Mouse (Mus musculus) limb, embryonic 11.5 days (tissue): ENCODE data around the gene Zic5. TPM values are rescaled to one million over a fixed set of nuclear protein-coding genes. Genes with fewer than 3 reads are reported as not detected.

ENCODE experiments used
- ATAC-seq: fragments of 200-750 bp; cut with Nextera tagmentation; 2 replicates; pipeline ENCODE4 v1.8.0; 2017; ENCODE audit warnings: low read depth; ENCODE audit not compliant: insufficient number of reproducible peaks, low FRiP score, low TSS enrichment
- DNase-seq: peaks from one replicate; pipeline ENCODE4 v3.0.0-alpha.2; 2015; ENCODE audit warnings: low spot score
- H3K27ac ChIP-seq: fragments of 300-500 bp; sonication (generic); replicated peaks from 2 replicates; pipeline ENCODE4 v1.5.1; 2014; ENCODE audit warnings: low read depth, mild to moderate bottlenecking, low read length
- H3K27me3 ChIP-seq: fragments of 300-500 bp; sonication (generic); 2 replicates; pipeline ENCODE4 v1.6.1; 2014; ENCODE audit warnings: mild to moderate bottlenecking, low read length, mixed read lengths; ENCODE audit not compliant: control insufficient read depth, insufficient read depth
- H3K36me3 ChIP-seq: fragments of 300-500 bp; sonication (generic); 2 replicates; pipeline ENCODE4 v1.6.1; 2014; ENCODE audit warnings: mild to moderate bottlenecking, low read length, moderate library complexity, mixed read lengths; ENCODE audit not compliant: control insufficient read depth, insufficient read depth
- H3K4me1 ChIP-seq: fragments of 300-500 bp; sonication (generic); 2 replicates; pipeline ENCODE4 v1.6.1; 2014; ENCODE audit warnings: low read length, mixed read lengths; ENCODE audit not compliant: control insufficient read depth, insufficient read depth
- H3K4me2 ChIP-seq: fragments of 300-500 bp; sonication (generic); 2 replicates; pipeline ENCODE4 v1.6.1; 2014; ENCODE audit warnings: low read depth, mild to moderate bottlenecking, moderate library complexity; ENCODE audit not compliant: severe bottlenecking
- H3K4me3 ChIP-seq: fragments of 300-500 bp; sonication (generic); 2 replicates; pipeline ENCODE4 v1.5.1; 2014; ENCODE audit warnings: low read depth, low read length
- H3K9ac ChIP-seq: fragments of 300-500 bp; sonication (generic); 2 replicates; pipeline ENCODE4 v1.6.1; 2014; ENCODE audit warnings: mild to moderate bottlenecking, low read length
- H3K9me3 ChIP-seq: fragments of 300-500 bp; sonication (generic); 2 replicates; pipeline ENCODE4 v1.6.1; 2016; ENCODE audit warnings: low read length; ENCODE audit not compliant: control insufficient read depth
- WGBS: fragments of 180-500 bp; shearing (Covaris S2); extraction: QIAGEN DNeasy Blood & Tissue Kit; methylation state at CpG from one replicate; pipeline ENCODE4 v1.1.7; 2014; 5-methylcytosine and 5-hydroxymethylcytosine counted together
- polyA plus RNA-seq: library from polyadenylated mRNA; unstranded; fragments of >200 nt; fragmentation: Nextera tagmentation; extraction: Ambion mirVana; gene quantifications from 2 replicates; pipeline ENCODE4 v1.2.1, GENCODE M21; 2014

The Zic5 gene
- polyA plus RNA-seq, 1 experiment from 2014 or later, result 11.3 TPM

DNA sequence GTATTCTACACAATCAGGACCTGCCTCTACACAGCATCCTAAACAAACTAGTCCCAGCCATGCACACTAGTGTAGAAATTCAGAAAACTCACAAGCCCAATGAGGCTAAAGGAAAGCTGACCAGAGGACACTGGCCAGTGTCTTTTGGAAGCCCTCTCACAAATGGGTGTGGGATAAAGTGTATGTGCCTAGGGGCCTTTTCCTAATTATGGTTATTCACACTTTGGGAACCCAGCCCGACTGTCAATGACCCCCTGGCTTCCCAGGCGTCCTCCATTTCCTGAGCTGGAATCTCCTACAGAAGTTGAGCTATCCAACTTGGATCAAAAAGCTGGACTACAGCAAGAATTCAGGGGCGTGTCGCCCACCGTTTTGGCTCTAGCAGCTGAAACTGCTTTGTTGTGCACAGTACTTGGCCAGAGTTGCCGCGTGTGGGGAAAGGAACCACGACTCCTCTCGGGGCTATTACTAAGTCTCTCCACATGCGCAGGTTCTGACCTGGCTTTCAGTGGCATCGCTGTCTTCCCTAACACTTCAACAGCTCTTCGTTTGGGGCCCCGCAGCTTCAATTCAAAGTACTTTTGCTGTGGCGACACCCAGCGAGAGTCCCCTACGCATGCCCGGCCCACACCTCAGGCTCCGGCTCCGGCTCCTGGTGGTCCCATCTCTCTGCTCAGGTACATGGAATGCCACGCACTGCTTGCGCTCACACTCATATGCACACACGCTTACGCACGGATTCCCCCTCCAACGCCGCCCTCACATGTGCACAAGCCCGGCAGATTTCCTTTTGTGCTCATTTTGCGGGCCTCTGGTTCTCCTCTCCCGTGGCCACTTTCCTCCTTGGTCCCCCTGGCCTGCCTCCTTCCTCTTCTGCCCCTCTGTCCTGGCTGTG is 15.6 kb downstream of the Zic5 start:
- Histone ChIP-seq H3K27ac (no peak overlapping the region), H3K9me3 (no peaks in the 10 kb centered on the region), H3K27me3 (0 out of 2 replicates have a peak, but pooled peaks cover 6% of the 10 kb centered on the region), H3K4me3 (peak overlapping the region; percentile 48), H3K4me2 (peak overlapping the region; percentile 94), H3K4me1 (peaks cover 29% of the 10 kb centered on the region), H3K9ac (peak overlapping the region; percentile 82), H3K36me3 (no peaks in the 10 kb centered on the region)
- ATAC-seq (no peak), DNase-seq (peak; percentile 66)
- WGBS, result 2% methylated on average over 29 of the region's 29 CpGs

DNA sequence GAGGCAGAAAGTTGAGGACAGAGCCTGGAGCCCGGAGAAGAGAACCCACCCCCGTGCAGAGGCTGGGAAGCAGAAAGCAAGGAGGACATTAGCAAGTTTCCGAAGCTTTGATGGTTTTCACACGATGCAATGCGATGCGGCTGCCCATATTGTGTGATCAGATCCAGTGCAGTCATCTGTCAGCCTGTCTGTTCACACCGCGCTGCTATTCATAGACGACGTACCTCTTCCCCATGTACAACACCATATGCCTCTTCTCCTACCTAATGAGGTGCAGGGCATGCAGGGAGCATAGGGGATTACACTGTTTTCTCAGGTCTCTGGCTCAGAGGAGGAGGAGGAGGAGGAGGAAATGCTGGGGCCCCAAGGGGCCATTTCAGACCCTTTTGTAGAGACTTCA is 28.6 kb downstream of the Zic5 start:
- no peak overlapping the region for H3K9ac ChIP-seq
- no peak overlapping the region for H3K4me2 ChIP-seq
- no peak overlapping the region for H3K4me3 ChIP-seq
- ATAC-seq (no peak), DNase-seq (no peak)
- H3K27me3 ChIP-seq, result no peaks in the 10 kb centered on the region
- WGBS, result 56% methylated on average over 10 of the region's 10 CpGs
- no peaks in the 10 kb centered on the region for H3K9me3 ChIP-seq
- H3K4me1 ChIP-seq, result peaks cover 5% of the 10 kb centered on the region; the same call in 1 of the 2 replicates
- no peaks in the 10 kb centered on the region for H3K36me3 ChIP-seq
- H3K27ac ChIP-seq, result no peak overlapping the region

DNA sequence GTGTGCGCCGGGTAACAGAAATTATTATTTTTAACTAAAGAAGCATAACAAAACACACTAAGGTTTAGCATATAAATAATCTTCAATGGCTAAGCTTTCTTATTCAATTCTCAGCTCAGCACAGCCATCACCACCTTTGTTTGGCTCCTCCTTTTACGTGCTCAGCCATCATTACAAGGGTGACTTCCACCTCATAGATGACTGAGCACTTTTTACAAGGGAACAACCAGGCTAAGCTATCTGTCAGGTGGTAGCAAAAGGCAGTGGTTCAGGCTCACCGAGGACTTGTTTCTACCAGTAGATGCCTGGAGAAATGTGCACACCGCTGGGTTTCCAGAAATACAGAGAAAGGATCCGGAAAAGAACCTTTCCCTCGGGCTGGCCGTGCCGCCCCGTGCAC is 31.4 kb downstream of the Zic5 start:
- H3K4me2 ChIP-seq, result no peak overlapping the region

DNA sequence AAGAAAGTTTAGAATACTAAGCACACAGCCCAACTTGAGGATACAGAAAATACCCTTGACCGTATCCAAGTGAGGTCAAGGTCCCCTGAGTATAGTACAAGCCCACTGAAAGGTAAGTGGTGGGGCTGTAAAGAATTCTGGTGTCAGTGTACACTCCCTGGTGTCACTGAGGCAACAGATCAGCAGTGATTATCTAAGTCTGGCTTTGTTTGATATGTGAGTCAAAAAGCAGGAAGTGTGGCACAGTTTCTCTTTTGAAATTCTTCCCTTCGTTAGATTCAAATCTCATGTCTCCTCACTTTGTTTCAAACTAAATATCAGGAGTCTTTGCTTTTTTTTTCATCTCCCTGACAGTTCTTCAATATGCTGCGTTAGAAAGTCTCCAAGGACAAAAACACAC is 32.9 kb downstream of the Zic5 start:
- DNase-seq (no peak), ATAC-seq (no peak)
- no peak overlapping the region for H3K4me2 ChIP-seq
- H3K4me3 ChIP-seq, result no peak overlapping the region
- H3K9ac ChIP-seq, result no peak overlapping the region
- 0 out of 2 replicates have a peak, but pooled peaks cover 3% of the 10 kb centered on the region for H3K4me1 ChIP-seq
- H3K27me3 ChIP-seq, result no peaks in the 10 kb centered on the region
- H3K9me3 ChIP-seq, result no peaks in the 10 kb centered on the region
- 79% methylated on average over 3 of the region's 3 CpGs for whole genome bisulfite sequencing
- H3K27ac ChIP-seq, result no peak overlapping the region
- H3K36me3 ChIP-seq, result no peaks in the 10 kb centered on the region

More for the DNA sequence above, 31.4 kb downstream of the Zic5 start:
- H3K9ac ChIP-seq, result no peak overlapping the region
- no peak overlapping the region for H3K27ac ChIP-seq
- no peak for ATAC-seq
- DNase-seq, result no peak
- 0 out of 2 replicates have a peak, but pooled peaks cover 3% of the 10 kb centered on the region for H3K4me1 ChIP-seq
- 88% methylated on average over 10 of the region's 10 CpGs for WGBS
- no peaks in the 10 kb centered on the region for H3K36me3 ChIP-seq
- H3K4me3 ChIP-seq, result no peak overlapping the region
- H3K27me3 ChIP-seq, result no peaks in the 10 kb centered on the region
- no peaks in the 10 kb centered on the region for H3K9me3 ChIP-seq

- ATAC-seq, result no peak
These were observed 37.8 kb downstream of the Zic5 start for GRCm38 (mm10) chr14:122427654-122428053.

DNA sequence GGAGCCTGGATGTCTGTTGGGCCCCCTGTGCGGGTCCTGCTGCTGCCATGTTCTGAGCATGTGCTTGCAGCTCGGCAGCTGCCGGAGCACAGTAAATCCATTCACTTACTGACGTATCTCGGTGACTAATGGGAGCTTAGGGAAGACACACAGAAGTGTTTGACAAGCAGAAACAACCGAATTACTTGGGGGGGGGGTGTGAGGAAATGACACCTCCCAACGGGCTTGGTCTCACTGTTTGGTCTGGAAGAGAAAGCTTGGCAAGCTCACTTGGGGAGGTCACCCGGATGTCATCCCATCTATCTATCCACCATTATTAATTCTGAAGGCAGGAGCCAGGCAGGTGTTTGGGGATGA is 38.3 kb downstream of the Zic5 start:
- ATAC-seq (no peak), DNase-seq (no peak)
- no peaks in the 10 kb centered on the region for H3K27me3 ChIP-seq
- no peak overlapping the region for H3K4me3 ChIP-seq
- WGBS, result 55% methylated on average over 8 of the region's 8 CpGs
- H3K9ac ChIP-seq, result no peak overlapping the region
- H3K27ac ChIP-seq, result no peak overlapping the region
- no peaks in the 10 kb centered on the region for H3K4me1 ChIP-seq
- H3K4me2 ChIP-seq, result no peak overlapping the region
- H3K36me3 ChIP-seq, result no peaks in the 10 kb centered on the region
- H3K9me3 ChIP-seq, result no peaks in the 10 kb centered on the region

More at GRCm38 (mm10) chr14:122427654-122428053, 37.8 kb downstream of the Zic5 start:
- no peak overlapping the region for H3K27ac ChIP-seq
- no peaks in the 10 kb centered on the region for H3K4me1 ChIP-seq
- no peak overlapping the region for H3K9ac ChIP-seq
- no peak overlapping the region for H3K4me3 ChIP-seq
- no peaks in the 10 kb centered on the region for H3K9me3 ChIP-seq
- DNase-seq, result no peak
- no peaks in the 10 kb centered on the region for H3K27me3 ChIP-seq
- H3K4me2 ChIP-seq, result no peak overlapping the region
- WGBS, result 92% methylated on average over 3 of the region's 3 CpGs
- no peaks in the 10 kb centered on the region for H3K36me3 ChIP-seq

- no peaks in the 10 kb centered on the region for H3K9me3 ChIP-seq
- ATAC-seq (no peak), DNase-seq (no peak)
- H3K9ac ChIP-seq, result no peak overlapping the region
- WGBS, result 66% methylated on average over 10 of the region's 10 CpGs
- H3K4me3 ChIP-seq, result no peak overlapping the region
- H3K27ac ChIP-seq, result no peak overlapping the region
- no peak overlapping the region for H3K4me2 ChIP-seq
- H3K4me1 ChIP-seq, result no peaks in the 10 kb centered on the region
- no peaks in the 10 kb centered on the region for H3K36me3 ChIP-seq
- no peaks in the 10 kb centered on the region for H3K27me3 ChIP-seq
These were observed 38.8 kb downstream of the Zic5 start for GRCm38 (mm10) chr14:122426529-122427203.

- no peak overlapping the region for H3K9ac ChIP-seq
- H3K9me3 ChIP-seq, result no peaks in the 10 kb centered on the region
- H3K27ac ChIP-seq, result no peak overlapping the region
- H3K4me1 ChIP-seq, result no peaks in the 10 kb centered on the region
- no peaks in the 10 kb centered on the region for H3K36me3 ChIP-seq
- DNase-seq, result no peak
- H3K4me2 ChIP-seq, result no peak overlapping the region
- H3K4me3 ChIP-seq, result no peak overlapping the region
- no peak for ATAC-seq
- WGBS, result 92% methylated on average over 3 of the region's 3 CpGs
- H3K27me3 ChIP-seq, result no peaks in the 10 kb centered on the region
These were observed 41.0 kb downstream of the Zic5 start for GRCm38 (mm10) chr14:122424441-122424840.
